Mouse (Mus musculus) NIH3T3 (cell line): ENCODE data around the gene Hddc3.

Experiments
- DNase-seq: peaks from one replicate; pipeline ENCODE4 v3.0.0-alpha.2; 2012; ENCODE audit warnings: low read depth

Hddc3 gene

DNA sequence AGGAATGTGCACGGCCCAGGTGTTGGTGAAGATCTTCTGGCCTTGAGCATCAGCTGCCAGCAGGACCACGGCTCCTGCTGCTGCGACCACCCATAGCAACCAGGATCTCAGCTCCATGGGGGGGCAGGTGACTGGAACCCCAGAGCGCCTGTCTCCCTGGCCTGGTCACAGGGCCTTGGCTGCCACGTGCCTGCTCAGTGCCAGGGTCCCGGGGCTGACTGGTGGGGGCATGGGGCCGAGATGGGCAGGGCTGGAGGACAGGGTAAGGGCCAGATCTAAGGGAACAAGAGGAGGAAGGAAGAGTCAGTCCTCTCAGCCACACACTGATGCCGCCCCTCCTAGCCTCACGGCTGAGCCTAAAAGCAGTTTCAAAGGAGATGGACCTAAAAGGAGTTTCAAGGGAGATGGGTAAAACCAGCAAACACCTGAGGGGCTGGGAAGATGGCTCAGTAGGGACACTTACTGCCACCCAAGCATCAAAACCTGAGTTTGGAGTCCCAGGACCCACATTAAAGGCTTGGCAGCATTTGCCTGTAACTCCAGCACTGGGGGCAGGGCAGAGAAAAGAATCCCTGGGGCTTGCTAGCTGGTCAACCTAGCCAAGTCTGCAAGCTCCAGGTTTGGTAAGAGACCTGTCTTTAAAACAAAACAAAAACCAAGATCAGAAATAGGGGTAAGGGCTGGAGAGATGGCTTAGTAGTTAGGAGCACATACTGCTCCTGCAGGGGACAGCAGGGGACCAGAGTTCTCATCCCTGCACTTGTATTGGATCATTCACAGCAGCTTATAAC is 55.9 kb downstream of the Hddc3 start:
- DNase-seq = no peak

DNA sequence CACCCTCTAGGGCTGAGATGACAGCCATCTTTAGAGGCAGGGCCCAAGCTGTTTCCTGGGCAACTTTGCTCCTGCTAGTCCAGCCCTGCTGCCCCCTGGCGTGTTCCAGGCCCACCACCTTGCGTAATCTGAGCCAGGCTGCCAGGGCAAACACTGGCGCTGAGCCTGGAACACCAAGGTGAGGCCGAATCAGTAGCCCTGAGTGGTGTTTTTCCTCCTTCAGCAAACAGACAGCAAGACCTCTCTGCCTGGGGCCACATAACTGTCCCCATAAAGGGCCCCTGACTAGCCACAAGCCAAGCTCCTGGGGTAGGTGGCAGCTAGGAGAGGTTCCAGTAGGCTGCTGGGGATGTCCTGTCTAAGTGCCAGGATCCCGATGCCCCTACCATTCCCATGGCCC is 57.2 kb downstream of the Hddc3 start:
- peak; percentile 78 for DNase-seq
